Mouse (Mus musculus): ENCODE measurements around the gene Lpar6. TPM values are rescaled to one million over a fixed set of nuclear protein-coding genes. Genes with fewer than 3 reads are reported as not detected.

Gene Lpar6
- total RNA-seq, 2 experiments from 2014 or later, result 0.15 to 2.9 TPM

DNA sequence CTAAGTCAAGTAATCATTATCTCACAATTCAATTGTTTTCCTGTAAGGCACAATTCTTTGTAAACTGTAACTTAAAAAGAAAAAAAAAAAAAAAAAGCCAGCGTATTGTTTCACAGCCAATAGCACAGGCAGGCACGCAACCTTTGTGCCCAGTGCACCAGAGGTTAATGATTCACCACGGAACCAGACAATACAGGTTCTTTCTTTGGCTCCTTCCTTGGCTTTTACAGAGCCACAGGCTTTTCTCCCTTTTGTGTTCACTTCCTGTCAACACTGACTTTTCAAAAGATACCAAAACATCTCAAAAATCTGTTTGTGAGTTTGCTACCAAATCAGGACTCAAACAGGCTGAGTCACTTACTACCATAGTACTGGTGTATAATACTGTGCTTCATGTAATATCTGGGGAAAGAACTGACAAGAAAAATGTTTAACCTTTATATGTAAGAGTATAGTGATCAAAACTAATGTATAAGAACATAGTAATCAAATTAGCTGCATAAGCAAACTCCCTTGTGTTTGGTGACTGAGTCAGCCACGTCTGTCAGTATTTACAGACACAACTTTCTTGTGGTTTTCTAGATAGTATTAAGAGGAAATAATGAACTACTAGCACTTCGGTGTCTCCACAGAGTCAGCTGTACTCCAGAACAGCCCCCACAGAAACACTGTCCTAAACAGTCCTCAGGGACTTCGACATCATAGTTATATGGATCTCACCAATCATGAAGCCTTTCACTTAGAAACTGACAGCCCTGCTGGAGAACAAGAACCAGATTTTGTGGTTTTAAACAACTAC is 16.0 kb downstream of the Lpar6 start:
- ATAC-seq (replicated peaks; ENCODE audit: low FRiP score, poor library complexity, severe bottlenecking), result no peak

DNA sequence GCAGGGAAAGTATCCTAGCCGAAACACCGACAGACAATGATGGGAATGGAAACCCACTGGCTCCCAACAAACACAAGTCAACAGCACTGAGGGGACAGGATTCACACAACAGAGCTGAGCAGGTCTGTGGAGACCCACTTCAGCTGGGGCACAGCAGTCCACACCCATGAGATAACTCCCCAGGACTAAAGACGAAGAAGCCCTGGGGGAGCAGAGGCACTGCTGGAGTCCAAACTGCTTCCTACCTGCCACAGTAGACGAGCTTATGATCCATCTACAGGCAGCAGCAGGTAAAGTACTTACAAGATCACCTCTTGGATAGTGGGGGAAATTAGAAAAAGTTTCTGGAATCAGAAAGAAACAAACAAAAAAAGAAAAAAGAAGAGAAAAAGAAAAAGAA is 16.7 kb downstream of the Lpar6 start:
- ATAC-seq (replicated peaks; ENCODE audit: low FRiP score, poor library complexity, severe bottlenecking), result no peak

DNA sequence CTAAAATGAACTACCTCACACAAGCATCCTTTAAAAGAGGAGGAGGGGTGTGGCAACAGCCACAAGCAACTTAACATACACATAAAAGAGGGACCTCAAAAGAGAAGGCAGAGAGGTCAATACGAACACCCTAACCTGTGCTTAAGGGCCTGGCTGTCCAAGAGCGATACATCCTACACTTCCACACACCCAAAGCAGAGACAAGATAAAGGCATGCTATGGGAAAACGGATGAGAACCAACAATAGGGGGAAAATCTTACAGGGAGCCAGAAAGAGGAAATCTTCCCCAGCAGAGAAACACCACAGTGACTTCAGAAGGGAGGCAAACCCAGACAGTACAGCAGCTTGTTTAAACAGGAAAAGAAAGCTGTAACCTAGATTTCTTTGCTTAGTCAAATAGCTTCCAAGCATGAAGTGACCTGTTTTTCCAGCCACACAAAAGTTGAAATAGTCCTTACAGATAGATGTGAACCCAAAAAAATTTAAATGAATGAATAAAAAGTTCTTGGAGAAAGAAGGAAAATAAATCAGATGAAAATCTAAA is 17.8 kb downstream of the Lpar6 start:
- ATAC-seq (replicated peaks; ENCODE audit: low FRiP score, poor library complexity, severe bottlenecking), result no peak

DNA sequence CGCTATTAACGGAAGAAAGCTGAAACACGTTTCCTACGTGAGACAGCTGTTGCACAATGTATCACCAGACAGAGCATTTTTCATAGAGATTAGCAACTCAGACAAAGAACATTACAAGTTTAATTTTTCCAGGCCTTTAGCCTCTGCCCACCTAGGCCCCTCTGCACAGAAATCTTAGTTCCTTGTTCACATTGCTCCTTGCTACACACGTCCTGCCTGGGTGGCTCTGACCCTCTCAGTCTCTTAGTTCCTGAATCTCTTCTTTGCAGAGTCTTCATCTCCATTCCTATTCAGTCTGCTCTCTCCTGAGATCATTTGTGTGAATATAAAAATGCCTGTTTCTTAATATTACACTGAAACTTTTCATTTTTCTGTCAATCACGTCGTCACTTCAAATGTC is 19.7 kb downstream of the Lpar6 start:
- ATAC-seq (replicated peaks; ENCODE audit: low FRiP score, poor library complexity, severe bottlenecking), result no peak

DNA sequence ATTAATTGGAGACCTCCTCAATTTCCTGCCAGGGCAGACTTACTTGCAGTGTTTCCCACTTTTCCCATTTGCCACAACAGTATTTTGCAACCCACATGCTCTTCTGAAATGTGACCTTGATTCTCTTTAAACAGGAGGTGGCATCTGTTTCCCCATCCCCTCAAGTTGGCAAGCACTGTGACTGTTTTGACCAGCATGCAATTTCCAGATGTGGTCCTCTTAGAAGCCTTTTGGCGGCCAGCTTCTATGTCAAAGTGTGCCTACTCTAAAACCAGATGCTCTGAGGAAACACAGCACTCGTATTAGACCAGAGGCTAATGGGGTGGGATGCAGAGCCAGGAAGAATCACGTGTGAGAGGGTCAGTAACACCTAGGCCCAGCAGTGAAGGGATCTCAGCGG is 20.5 kb downstream of the Lpar6 start:
- no peak for ATAC-seq (replicated peaks; ENCODE audit: low FRiP score, poor library complexity, severe bottlenecking)

DNA sequence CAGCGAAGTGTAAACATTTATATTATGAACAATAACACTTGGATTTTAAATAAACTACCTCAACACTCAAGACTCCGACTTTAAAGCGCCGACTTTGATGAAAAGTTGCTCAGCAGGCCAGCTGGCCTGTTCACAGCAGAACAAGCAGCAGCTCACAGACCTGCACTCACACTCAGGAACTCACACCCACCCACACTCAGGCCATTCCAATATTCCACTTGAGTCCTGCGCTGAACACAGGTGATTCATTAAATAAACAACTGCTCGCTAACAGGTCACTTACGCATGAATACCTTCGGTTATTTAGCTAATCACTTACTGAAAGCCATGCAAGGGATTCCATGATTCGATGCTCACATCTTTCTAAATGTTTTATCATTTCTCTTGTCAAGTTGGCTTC is 24.5 kb downstream of the Lpar6 start:
- no peak for ATAC-seq (replicated peaks; ENCODE audit: low FRiP score, poor library complexity, severe bottlenecking)

DNA sequence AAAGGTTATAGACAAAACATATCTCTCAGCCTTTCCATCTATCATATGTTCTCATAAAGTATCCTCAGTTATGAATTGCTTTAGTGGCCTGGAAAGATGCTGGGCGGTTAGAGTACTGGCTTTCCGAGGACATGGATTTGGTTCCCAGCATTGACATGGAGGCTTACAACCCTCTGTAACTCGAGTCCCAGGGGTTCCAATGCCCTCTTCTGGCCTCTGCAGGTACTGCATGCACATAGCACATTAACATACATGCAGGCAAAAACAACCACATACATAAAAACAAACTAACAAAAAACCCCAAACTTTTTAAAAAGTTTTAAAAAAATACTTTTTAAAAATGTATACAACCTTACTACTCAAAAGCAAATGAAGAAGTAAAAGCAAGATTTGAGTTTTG is 28.5 kb downstream of the Lpar6 start:
- ATAC-seq (replicated peaks; ENCODE audit: low FRiP score, poor library complexity, severe bottlenecking), result no peak

DNA sequence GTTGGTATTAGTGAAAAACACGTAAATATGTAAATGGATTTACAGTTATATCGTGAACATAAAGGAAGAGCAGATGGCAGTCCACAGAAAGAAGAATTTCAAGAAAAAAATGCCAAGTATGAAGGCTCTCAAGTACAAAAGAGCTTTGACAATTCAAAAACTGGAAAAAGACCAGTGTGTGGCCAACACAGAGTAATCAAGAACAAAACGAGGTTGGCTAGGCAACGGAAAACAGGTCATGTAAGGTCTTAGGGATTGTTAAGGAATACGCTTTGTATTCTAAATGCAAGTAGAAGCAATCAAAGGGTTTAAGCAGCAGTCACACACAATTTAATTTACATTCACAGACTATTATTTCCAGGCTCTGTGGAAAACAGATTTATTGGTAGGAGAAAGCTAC is 34.1 kb downstream of the Lpar6 start:
- no peak for ATAC-seq (replicated peaks; ENCODE audit: low FRiP score, poor library complexity, severe bottlenecking)

DNA sequence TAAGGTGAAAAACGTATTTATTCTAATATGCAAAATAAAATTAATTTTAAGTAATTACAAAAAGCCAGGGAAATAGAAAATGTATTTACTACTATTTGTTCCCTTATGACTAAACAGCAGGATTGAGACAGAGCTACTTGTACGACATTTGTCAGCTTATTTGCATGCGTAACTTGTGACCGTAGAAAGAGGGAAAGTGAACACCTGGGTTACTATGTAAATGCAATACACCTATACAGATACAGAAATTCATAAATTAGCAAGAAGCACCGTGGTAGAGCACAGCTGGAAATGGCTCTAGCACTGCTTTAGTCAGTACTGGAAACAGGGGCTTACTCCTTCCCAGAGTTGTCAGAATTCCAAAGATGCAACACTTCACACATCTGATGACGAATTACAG is 41.4 kb downstream of the Lpar6 start:
- ATAC-seq (replicated peaks; ENCODE audit: low FRiP score, poor library complexity, severe bottlenecking), result no peak

DNA sequence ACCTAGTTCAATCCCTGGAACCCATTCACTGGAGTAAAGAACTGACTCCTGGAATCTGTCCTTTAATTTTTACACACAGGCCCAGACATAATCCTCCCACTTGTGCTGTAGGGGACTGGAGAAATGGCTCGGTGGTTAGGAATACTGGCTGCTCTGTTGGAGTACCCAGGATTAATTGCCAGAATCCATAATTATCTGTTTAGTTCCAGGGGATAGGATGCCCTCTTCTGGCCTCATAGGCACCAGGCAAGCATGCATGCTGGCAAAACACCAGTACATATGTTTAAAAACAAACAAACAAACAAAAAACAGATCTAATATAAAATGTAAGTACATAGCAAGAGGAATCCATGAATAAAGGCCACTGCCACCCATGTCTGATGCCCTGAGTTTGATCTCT is 43.3 kb downstream of the Lpar6 start:
- ATAC-seq (replicated peaks; ENCODE audit: low FRiP score, poor library complexity, severe bottlenecking), result no peak

DNA sequence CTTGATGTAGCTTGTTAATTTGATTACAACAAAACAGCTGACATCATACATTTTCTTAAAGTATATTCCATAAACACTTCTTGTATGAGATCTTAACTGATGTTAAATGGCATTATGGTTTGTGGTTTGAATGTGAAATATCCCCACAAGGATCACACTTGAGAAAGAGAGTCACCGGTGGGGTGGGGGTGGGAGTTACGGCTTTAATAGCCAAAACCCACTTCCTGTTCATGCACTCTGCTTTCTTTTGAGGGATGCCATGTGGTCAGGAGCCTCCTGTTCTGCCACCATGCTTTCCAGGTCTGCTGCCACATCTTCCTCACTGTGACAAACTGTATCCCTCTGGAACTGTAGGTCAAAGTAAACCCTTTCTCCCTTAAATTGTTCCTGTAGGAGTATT is 52.2 kb downstream of the Lpar6 start:
- ATAC-seq (replicated peaks; ENCODE audit: low FRiP score, poor library complexity, severe bottlenecking), result no peak

DNA sequence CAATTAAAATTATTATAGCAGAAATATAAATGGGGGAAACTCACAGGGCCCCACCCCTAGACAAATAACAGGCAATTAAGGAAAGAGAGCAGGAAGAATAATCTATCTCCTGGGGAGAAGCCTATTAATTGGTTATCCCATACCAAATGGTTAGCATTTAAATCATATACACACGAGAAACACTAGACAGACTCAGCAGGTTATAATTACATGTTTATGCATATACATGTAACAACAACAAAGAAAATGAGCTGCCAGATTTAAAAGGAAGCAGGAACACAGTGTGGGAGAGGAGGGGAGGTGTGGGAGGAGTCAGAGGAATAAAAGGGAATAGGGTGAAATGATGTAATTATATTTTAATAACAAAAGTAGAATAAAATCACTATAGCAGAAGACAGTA is 54.7 kb downstream of the Lpar6 start:
- no peak for ATAC-seq (replicated peaks; ENCODE audit: low FRiP score, poor library complexity, severe bottlenecking)

Other genes starting within 250 kb of the Lpar6 start
- 0.72 TPM in 1 of 2 replicates, not detected in the other for gene Cysltr2, start 188.8 kb upstream of the Lpar6 start, total RNA-seq (2015; ENCODE audit: low replicate concordance)
- gene Cysltr2, start 188.8 kb upstream of the Lpar6 start, total RNA-seq (2017; ENCODE audit: low replicate concordance), result 2.3 TPM in 1 of 2 replicates, not detected in the other
- gene Rcbtb2, start 114.9 kb upstream of the Lpar6 start, total RNA-seq (2015; ENCODE audit: low replicate concordance), result 4.2 and 11.5 TPM in 2 replicates
- 4.5 and 10.4 TPM in 2 replicates for gene Rcbtb2, start 114.9 kb upstream of the Lpar6 start, total RNA-seq (2017; ENCODE audit: low replicate concordance)
- 466 and 515 TPM in 2 replicates for gene Rb1, start 87.9 kb downstream of the Lpar6 start, total RNA-seq (2015; ENCODE audit: low replicate concordance)
- gene Rb1, start 87.9 kb downstream of the Lpar6 start, total RNA-seq (2017; ENCODE audit: low replicate concordance), result 345 and 529 TPM in 2 replicates
- gene Itm2b, start 147.4 kb downstream of the Lpar6 start, total RNA-seq (2015; ENCODE audit: low replicate concordance), result 559 and 848 TPM in 2 replicates
- gene Itm2b, start 147.4 kb downstream of the Lpar6 start, total RNA-seq (2017; ENCODE audit: low replicate concordance), result 487 and 545 TPM in 2 replicates